Comparison of ENCODE assay signal across 10 mouse cellular contexts in the genomic region with DNA sequence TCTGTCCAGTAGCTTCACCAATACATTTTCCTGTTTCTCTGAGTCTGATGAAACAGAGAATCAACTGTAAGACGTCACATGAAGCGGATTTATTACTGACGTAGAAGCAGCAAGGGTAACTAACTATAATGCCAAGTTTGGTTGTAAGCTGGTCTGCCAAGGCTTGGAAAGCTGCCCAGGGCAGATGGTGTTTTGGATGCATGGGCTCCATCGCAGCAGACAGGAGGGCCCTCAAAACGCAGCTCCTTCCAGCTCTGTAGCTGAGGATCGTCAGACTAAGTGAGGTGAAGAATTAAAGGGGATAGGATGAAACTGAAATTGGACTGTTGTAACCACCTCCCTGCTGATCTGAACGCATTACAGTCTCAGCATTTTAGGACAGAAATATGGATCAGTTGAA.
DNase-seq lines count a peak whose midpoint lies in the region; ATAC-seq and TF ChIP-seq lines count a peak whose summit lies in the region.
"Had no signal": no experiment of that assay in that cellular context is flagged by ENCODE, and none has a peak within 500 bp of the region (broad histone marks: within the 10 kb centered on the region; RNA-seq: fewer than 3 reads in every experiment).

No protein-coding gene starts in this region.

- no peak for TF ChIP-seq CTCF in midbrain, postnatal 0 days (IDR thresholded peaks at IDR 0.05)

- DNase-seq in midbrain, postnatal 0 days (ENCODE audit: low spot score), result peak; percentile 89
- no peak for DNase-seq in midbrain, embryonic 11.5 days (ENCODE audit: low spot score, missing footprints)
- peak; percentile 36 to 89 for DNase-seq in cerebellum, postnatal 4 days (ENCODE audit: low spot score in 2 of 2)
- DNase-seq in layer of hippocampus, postnatal 10 days (ENCODE audit: low spot score in 2 of 2), result peak; percentile 72 to 76
- peak; percentile 23 for DNase-seq in right cerebral cortex, postnatal 25 days
- DNase-seq: gastrocnemius, postnatal 14 days had no signal

- no peaks in the 10 kb centered on the region for H3K4me1 ChIP-seq in midbrain, postnatal 0 days (ENCODE audit: insufficient read depth, low read length)
- no peaks in the 10 kb centered on the region for H3K4me1 ChIP-seq in midbrain, embryonic 11.5 days (ENCODE audit: control insufficient read depth, insufficient read depth, low read length)
- no peaks in the 10 kb centered on the region for H3K4me1 ChIP-seq in kidney, embryonic 14.5 days (ENCODE audit: control insufficient read depth, insufficient read depth, low read length)
- H3K4me1 ChIP-seq: neural tube, embryonic 12.5 days had no signal

- ATAC-seq in midbrain, postnatal 0 days (ENCODE audit: low FRiP score), result no peak; the same call in 1 of the 2 replicates
- no peak for ATAC-seq in midbrain, embryonic 11.5 days (ENCODE audit: low FRiP score)
- no peak for ATAC-seq in kidney, embryonic 14.5 days (ENCODE audit: low FRiP score, low TSS enrichment)
- ATAC-seq in megakaryocyte, adult 5-6 weeks (ENCODE audit: poor library complexity, severe bottlenecking), result no peak
- ATAC-seq in megakaryocyte-erythroid progenitor cell, adult 5-6 weeks (replicated peaks; ENCODE audit: low FRiP score, low TSS enrichment, poor library complexity, severe bottlenecking), result no peak

- no peak overlapping the region for H3K9ac ChIP-seq in midbrain, postnatal 0 days (replicated peaks; ENCODE audit: low read length, poor library complexity, severe bottlenecking)
- H3K9ac ChIP-seq in midbrain, embryonic 11.5 days (ENCODE audit: low read length), result no peak overlapping the region
- H3K9ac ChIP-seq in kidney, embryonic 14.5 days (ENCODE audit: low read depth, low read length), result no peak overlapping the region
- H3K9ac ChIP-seq: neural tube, embryonic 12.5 days had no signal

- no peaks in the 10 kb centered on the region for H3K9me3 ChIP-seq in midbrain, postnatal 0 days (ENCODE audit: low read length)
- H3K9me3 ChIP-seq in midbrain, embryonic 11.5 days (ENCODE audit: control insufficient read depth, low read length), result no peaks in the 10 kb centered on the region
- no peaks in the 10 kb centered on the region for H3K9me3 ChIP-seq in kidney, embryonic 14.5 days (ENCODE audit: control insufficient read depth, low read length)
- H3K9me3 ChIP-seq: neural tube, embryonic 12.5 days had no signal

- H3K4me2 ChIP-seq in midbrain, postnatal 0 days (ENCODE audit: low read depth, low read length, poor library complexity, severe bottlenecking), result no peak overlapping the region
- no peak overlapping the region for H3K4me2 ChIP-seq in midbrain, embryonic 11.5 days
- H3K4me2 ChIP-seq in kidney, embryonic 14.5 days (replicated peaks; ENCODE audit: low read depth, low read length), result no peak overlapping the region
- H3K4me2 ChIP-seq: neural tube, embryonic 12.5 days had no signal

- WGBS in midbrain, postnatal 0 days, result 77% methylated on average over 7 of the region's 7 CpGs
- 89% methylated on average over 7 of the region's 7 CpGs for WGBS in midbrain, embryonic 11.5 days
- 86% methylated on average over 7 of the region's 7 CpGs for WGBS in kidney, embryonic 14.5 days

- H3K27me3 ChIP-seq in midbrain, postnatal 0 days (ENCODE audit: insufficient read depth, low read length), result no peaks in the 10 kb centered on the region
- no peaks in the 10 kb centered on the region for H3K27me3 ChIP-seq in midbrain, embryonic 11.5 days (ENCODE audit: control insufficient read depth, insufficient read depth, low read length)
- no peaks in the 10 kb centered on the region for H3K27me3 ChIP-seq in kidney, embryonic 14.5 days (ENCODE audit: control insufficient read depth, insufficient read depth, low read length)
- H3K27me3 ChIP-seq: neural tube, embryonic 12.5 days had no signal

- H3K36me3 ChIP-seq in midbrain, postnatal 0 days (ENCODE audit: insufficient read depth, low read length), result no peaks in the 10 kb centered on the region
- no peaks in the 10 kb centered on the region for H3K36me3 ChIP-seq in midbrain, embryonic 11.5 days (ENCODE audit: control insufficient read depth, insufficient read depth, low read length)
- no peaks in the 10 kb centered on the region for H3K36me3 ChIP-seq in kidney, embryonic 14.5 days (ENCODE audit: control insufficient read depth, insufficient read depth, low read length)
- H3K36me3 ChIP-seq: neural tube, embryonic 12.5 days had no signal

- H3K27ac ChIP-seq in midbrain, postnatal 0 days (ENCODE audit: low read depth, low read length), result no peak overlapping the region
- H3K27ac ChIP-seq in midbrain, embryonic 11.5 days (ENCODE audit: low read depth, low read length), result no peak overlapping the region
- H3K27ac ChIP-seq in kidney, embryonic 14.5 days (ENCODE audit: low read depth, low read length), result no peak overlapping the region
- H3K27ac ChIP-seq: neural tube, embryonic 12.5 days had no signal

- no peak overlapping the region for H3K4me3 ChIP-seq in midbrain, postnatal 0 days (ENCODE audit: low read depth, low read length)
- H3K4me3 ChIP-seq in midbrain, embryonic 11.5 days (ENCODE audit: low read depth, low read length), result no peak overlapping the region
- H3K4me3 ChIP-seq in kidney, embryonic 14.5 days (ENCODE audit: low read length), result no peak overlapping the region
- H3K4me3 ChIP-seq: neural tube, embryonic 12.5 days had no signal
